Mouse (Mus musculus) stomach, postnatal 0 days (tissue): ENCODE results near the gene Irx3. TPM values are rescaled to one million over a fixed set of nuclear protein-coding genes. Genes with fewer than 3 reads are reported as not detected.

Source experiments
- ATAC-seq: fragments of 200-750 bp; cut with Nextera tagmentation; 2 replicates; pipeline ENCODE4 v1.8.0; 2017; ENCODE audit not compliant: low FRiP score, low TSS enrichment
- DNase-seq: peaks from one replicate; pipeline ENCODE4 v3.0.0-alpha.2; 2016; ENCODE audit warnings: low spot score
- H3K27ac ChIP-seq: fragments of 300-500 bp; sonication (generic); replicated peaks from 2 replicates; pipeline ENCODE4 v1.5.1; 2014; ENCODE audit warnings: mild to moderate bottlenecking, control low read depth
- H3K27me3 ChIP-seq: fragments of 300-500 bp; sonication (generic); 2 replicates; pipeline ENCODE4 v1.6.1; 2014; ENCODE audit warnings: low read length; ENCODE audit not compliant: control insufficient read depth, insufficient read depth
- H3K36me3 ChIP-seq: fragments of 300-500 bp; sonication (generic); 2 replicates; pipeline ENCODE4 v1.6.1; 2014; ENCODE audit warnings: low read length, mixed read lengths; ENCODE audit not compliant: control insufficient read depth, insufficient read depth
- H3K4me1 ChIP-seq: fragments of 300-500 bp; sonication (generic); replicated peaks from 2 replicates; pipeline ENCODE4 v1.6.1; 2014; ENCODE audit warnings: antibody characterized with exemption; ENCODE audit not compliant: control insufficient read depth, insufficient read depth
- H3K4me2 ChIP-seq: fragments of 300-500 bp; sonication (generic); replicated peaks from 2 replicates; pipeline ENCODE4 v1.6.1; 2014; ENCODE audit warnings: low read depth, mild to moderate bottlenecking, control low read depth, moderate library complexity
- H3K4me3 ChIP-seq: fragments of 300-500 bp; sonication (generic); 2 replicates; pipeline ENCODE4 v1.5.1; 2014; ENCODE audit warnings: low read depth, low read length, control low read depth
- H3K9ac ChIP-seq: fragments of 300-500 bp; sonication (generic); 2 replicates; pipeline ENCODE4 v1.6.1; 2014; ENCODE audit warnings: mild to moderate bottlenecking, low read length, control low read depth, mixed read lengths
- H3K9me3 ChIP-seq: fragments of 300-500 bp; sonication (generic); 2 replicates; pipeline ENCODE4 v1.6.1; 2016; ENCODE audit warnings: low read length; ENCODE audit not compliant: control insufficient read depth
- CTCF ChIP-seq: IDR thresholded peaks from 2 replicates; pipeline ENCODE4 v1.5.1; 2016; ENCODE audit warnings: antibody characterized with exemption, low read depth, mild to moderate bottlenecking, moderate library complexity
- EP300 ChIP-seq: optimal IDR thresholded peaks from 2 replicates; pipeline ENCODE3; 2016; ENCODE audit warnings: antibody characterized with exemption
- WGBS: fragments of 180-500 bp; shearing (Covaris S2); extraction: QIAGEN DNeasy Blood & Tissue Kit; methylation state at CpG from one replicate; pipeline ENCODE4 v1.1.7; 2014; 5-methylcytosine and 5-hydroxymethylcytosine counted together
- polyA plus RNA-seq: library from polyadenylated mRNA; unstranded; fragments of >200 nt; fragmentation: Nextera tagmentation; extraction: Ambion mirVana; gene quantifications from 2 replicates; pipeline ENCODE4 v1.2.1, GENCODE M21; 2015

The Irx3 gene
- polyA plus RNA-seq, 1 experiment from 2014 or later, result 7.6 TPM

DNA sequence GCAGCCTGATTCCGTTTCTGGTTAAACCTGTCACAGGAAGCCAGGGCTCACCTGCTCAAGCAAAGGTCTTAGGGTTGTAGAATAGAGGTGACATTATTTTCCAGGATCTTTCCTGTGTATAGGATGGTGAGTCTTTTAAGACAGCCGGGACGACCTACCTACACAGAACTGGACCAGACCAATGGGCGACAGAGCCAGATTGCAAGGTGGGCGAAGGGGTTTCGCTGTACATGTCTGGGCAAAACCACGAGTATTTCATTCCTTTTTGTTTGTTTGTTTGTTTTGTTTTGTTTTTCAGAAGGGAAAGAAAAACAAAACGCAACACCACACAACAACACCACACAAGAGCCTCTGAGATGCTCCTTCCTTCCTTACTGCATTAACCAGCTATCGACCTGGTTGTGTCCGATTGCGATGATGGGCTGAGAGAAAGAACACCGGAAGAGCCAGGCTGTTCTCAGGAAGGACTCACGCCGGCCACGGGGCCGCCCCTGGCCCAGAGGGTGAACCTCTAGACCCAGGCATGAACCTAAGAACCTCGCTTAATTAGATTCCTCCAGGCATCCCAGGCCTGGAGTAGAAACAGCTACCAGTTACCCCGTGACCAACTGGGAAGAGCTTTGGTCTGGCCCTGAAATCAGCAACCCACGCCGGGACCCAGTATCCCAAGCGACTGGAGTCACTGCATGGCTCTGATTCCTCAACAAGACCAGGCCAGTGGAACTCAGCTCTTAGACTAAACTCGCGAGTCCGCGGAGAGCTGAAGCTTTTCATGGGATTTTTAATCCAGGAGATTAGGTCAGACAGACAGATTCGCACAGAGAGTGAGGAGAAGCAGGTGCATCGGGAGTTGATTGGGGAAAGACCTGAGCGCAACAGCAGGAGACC, 1.9 kb upstream of the Irx3 start:
- H3K27ac ChIP-seq, result no peak overlapping the region
- peaks cover 10% of the 10 kb centered on the region; the same call in 1 of the 2 replicates for H3K27me3 ChIP-seq
- TF ChIP-seq CTCF, result no peak
- no peak for TF ChIP-seq EP300
- H3K4me2 ChIP-seq, result no peak overlapping the region
- no peaks in the 10 kb centered on the region for H3K36me3 ChIP-seq
- H3K9me3 ChIP-seq, result no peaks in the 10 kb centered on the region
- no peak for DNase-seq
- no peak overlapping the region for H3K9ac ChIP-seq
- H3K4me3 ChIP-seq, result 0 out of 2 replicates have a peak overlapping the region, but pooled peaks have one; percentile 2
- WGBS, result 32% methylated on average over 28 of the region's 28 CpGs
- H3K4me1 ChIP-seq, result 0 out of 2 replicates have a peak, but pooled peaks cover 2% of the 10 kb centered on the region
- no peak for ATAC-seq

DNA sequence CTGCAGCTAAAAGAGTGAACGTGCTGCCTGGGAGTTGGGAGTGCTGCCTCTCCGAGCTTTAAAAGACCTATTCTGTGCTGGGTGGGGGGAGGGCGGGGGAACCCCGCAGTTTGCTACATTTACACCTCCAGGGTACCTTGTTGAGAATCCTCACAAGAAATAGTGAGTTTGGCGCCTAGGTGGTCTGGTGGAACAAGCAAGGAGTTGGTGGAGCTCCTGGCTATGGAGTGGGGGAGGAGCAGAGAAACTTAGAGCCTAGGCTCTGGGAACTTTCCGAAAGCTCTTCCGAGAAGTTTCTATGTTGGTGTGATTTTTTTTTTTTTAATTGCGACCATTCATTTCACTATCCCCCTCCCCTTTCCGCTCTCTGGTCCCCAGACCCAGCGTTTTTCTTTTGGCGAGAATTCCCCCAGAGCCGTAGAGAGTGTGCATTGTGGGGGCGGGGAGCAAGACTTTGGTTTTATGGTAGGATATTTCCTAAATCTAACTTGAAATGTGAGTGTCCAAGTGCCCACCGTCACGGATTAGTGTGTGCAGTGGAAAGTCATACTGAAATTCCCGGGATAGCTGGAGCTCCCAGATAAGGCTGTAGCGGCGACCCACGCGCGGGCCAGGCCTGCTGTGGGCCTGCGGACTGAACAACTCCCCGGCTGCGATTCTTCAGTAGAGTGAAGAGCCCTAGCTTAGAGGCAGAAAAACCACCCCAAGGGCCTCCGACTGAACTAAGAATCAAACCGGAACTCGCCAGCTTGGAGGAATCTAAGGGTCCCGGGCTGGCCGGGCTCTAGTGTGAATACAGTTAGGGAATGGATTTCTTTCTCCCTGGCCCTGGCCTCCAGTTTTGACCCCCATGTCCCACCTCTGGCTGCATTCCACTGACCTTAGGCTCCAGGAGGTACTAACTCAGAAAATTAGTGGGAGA, 795 bp upstream of the Irx3 start:
- Histone ChIP-seq H3K4me3 (peak overlapping the region; percentile 61), H3K4me2 (peak overlapping the region; percentile 86), H3K4me1 (0 out of 2 replicates have a peak, but pooled peaks cover 2% of the 10 kb centered on the region), H3K27me3 (peaks cover 14% of the 10 kb centered on the region; the same call in 1 of the 2 replicates), H3K36me3 (no peaks in the 10 kb centered on the region), H3K27ac (peak overlapping the region; percentile 18; the same call in 1 of the 2 replicates), H3K9ac (no peak overlapping the region), H3K9me3 (no peaks in the 10 kb centered on the region)
- ATAC-seq, result no peak
- DNase-seq, result no peak
- TF ChIP-seq CTCF (no peak), EP300 (no peak)
- 16% methylated on average over 29 of the region's 29 CpGs for WGBS

DNA sequence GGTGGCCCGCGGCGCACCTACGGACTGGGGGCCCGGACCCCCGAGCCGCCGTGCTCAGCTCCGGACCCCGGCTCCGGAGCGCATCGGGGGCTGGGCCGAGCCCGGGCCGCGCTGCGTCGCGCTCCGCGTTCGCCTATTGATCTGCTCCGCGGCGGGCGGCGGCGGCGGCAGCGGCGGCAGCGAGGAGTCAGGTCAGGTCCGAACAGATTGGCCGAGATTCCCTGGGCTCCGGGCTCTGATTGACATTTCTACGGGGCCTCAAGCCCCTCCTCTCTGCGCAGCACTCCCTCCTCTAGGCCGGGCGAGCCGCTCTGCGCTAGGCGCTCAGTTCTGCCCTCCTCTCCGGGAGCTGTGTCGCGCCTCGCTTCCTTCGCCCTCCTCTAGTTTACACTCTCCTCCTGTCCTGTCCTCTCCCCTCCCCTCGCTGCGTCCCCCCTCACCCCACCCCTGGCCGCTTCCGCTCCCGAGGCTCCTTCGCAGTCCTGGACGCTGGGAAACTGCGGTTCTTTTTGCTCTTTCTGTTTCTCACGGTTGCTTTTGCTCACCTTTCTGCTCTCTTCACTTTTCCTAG, 541 bp downstream of the Irx3 start:
- Histone ChIP-seq H3K4me2 (peak overlapping the region; percentile 86), H3K36me3 (no peaks in the 10 kb centered on the region), H3K4me1 (0 out of 2 replicates have a peak, but pooled peaks cover 2% of the 10 kb centered on the region), H3K4me3 (peak overlapping the region; percentile 61), H3K9me3 (no peaks in the 10 kb centered on the region), H3K27me3 (peaks cover 14% of the 10 kb centered on the region; the same call in 1 of the 2 replicates), H3K9ac (peak overlapping the region; percentile 56), H3K27ac (peak overlapping the region; percentile 86)
- DNase-seq (peak; percentile 71), ATAC-seq (peak; percentile 73)
- TF ChIP-seq CTCF, result no peak
- TF ChIP-seq EP300, result no peak
- 0% methylated on average over 40 of the region's 57 CpGs for WGBS

DNA sequence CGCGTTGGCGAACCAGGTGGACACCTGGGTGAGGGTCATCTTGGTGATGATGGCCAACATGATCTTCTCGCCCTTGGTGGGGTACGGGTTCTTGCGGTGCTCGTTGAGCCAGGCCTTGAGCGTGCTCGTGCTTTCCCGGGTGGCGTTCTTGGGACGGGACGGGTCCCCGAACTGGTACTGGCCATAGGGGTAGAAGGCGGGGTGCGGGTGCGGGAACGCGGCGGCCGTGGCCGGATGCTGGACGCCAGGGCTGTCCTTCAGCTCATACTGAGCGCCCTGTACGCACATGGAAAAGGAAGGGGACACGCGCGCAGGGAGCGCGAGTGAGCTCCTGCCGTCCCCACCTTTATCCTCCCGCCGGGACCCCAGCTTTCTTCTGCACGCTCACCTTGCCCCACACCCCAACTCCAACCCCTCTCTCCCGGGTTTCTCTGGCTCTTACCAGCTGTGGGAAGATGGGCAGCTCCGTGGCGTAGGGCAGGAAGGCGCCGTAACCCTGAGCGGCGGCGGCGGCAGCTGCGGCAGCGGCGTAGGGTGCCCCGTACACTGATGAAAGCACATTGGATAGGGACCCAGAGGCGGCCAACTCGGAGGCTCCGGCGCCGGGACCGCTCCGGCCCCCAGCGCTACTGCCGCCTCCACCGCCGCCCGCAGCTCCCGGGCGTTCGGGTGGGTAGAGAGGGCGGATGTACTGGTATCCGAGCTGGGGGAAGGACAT, 1.2 kb downstream of the Irx3 start:
- Histone ChIP-seq H3K9ac (peak overlapping the region; percentile 56), H3K27ac (peak overlapping the region; percentile 86), H3K4me1 (0 out of 2 replicates have a peak, but pooled peaks cover 2% of the 10 kb centered on the region), H3K4me2 (peak overlapping the region; percentile 86), H3K9me3 (no peaks in the 10 kb centered on the region), H3K27me3 (peaks cover 14% of the 10 kb centered on the region; the same call in 1 of the 2 replicates), H3K36me3 (no peaks in the 10 kb centered on the region), H3K4me3 (peak overlapping the region; percentile 61)
- 1% methylated on average over 58 of the region's 64 CpGs for WGBS
- DNase-seq (peak; percentile 45), ATAC-seq (0 out of 2 replicates have a peak, but pooled peaks have one; percentile 22)
- TF ChIP-seq CTCF (no peak), EP300 (no peak)
